10 mouse cellular contexts compared by ENCODE assay signal in the genomic region with DNA sequence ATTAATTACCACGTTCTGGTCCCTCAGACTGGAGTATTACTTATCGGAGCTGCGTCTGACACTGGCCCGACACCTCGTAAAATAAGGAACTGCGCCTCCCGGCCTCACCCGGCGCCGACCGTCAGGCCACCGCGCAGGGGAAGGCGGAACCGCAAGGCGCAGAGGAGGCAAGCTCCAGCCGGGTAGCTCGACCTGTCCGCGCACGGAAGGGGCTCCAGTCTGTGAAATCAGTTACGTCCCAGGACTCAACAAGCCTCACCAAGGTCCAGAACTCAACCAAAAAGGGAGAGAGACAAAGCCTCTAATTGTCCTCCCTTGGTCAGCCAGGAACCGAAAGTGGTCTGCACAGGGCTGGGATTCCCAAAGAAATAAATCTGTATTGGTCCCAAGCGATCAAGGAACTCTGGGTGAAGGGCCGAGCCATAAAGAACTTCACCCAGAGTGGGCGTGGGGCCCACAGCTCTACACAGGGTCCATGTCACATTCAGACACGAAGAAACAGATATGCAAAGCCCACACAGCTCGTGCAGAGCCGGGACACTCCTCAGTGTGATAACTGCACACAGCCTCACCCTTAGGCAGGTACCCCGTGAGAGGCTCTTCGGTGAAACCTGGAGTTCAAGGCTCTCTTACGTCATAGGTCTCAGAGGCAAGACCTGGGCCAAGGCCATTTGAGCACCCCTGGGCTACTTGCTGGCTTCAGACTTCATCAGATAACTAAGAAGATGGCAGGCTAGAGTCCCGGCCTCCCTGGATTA. TPM values are rescaled to one million over a fixed set of nuclear protein-coding genes. Genes with fewer than 3 reads are reported as not detected.
DNase-seq lines count a peak whose midpoint lies in the region; ATAC-seq and TF ChIP-seq lines count a peak whose summit lies in the region.
"Had no signal": no experiment of that assay in that cellular context is flagged by ENCODE, and none has a peak within 500 bp of the region (broad histone marks: within the 10 kb centered on the region; RNA-seq: fewer than 3 reads in every experiment).

No protein-coding gene starts in this region.

- H3K9me3 ChIP-seq in kidney, embryonic 16.5 days (ENCODE audit: low read length): no peaks in the 10 kb centered on the region
- H3K9me3 ChIP-seq in embryonic facial prominence, embryonic 12.5 days: no peaks in the 10 kb centered on the region
- no peaks in the 10 kb centered on the region for H3K9me3 ChIP-seq in hindbrain, postnatal 0 days (ENCODE audit: low read length)
- no peaks in the 10 kb centered on the region for H3K9me3 ChIP-seq in neural tube, embryonic 11.5 days (ENCODE audit: control insufficient read depth, low read length)

- peaks cover 22% of the 10 kb centered on the region for H3K4me1 ChIP-seq in kidney, embryonic 16.5 days (ENCODE audit: insufficient read depth, low read length)
- H3K4me1 ChIP-seq in embryonic facial prominence, embryonic 12.5 days: peaks cover 12% of the 10 kb centered on the region
- H3K4me1 ChIP-seq in hindbrain, postnatal 0 days (ENCODE audit: insufficient read depth, low read length): no peaks in the 10 kb centered on the region
- peaks cover 19% of the 10 kb centered on the region for H3K4me1 ChIP-seq in neural tube, embryonic 11.5 days (ENCODE audit: control insufficient read depth, insufficient read depth, low read length)

- under 1% methylated on average over 33 of the region's 33 CpGs for WGBS in kidney, embryonic 16.5 days
- WGBS in embryonic facial prominence, embryonic 12.5 days: under 1% methylated on average over 33 of the region's 33 CpGs
- 4% methylated on average over 33 of the region's 33 CpGs for WGBS in hindbrain, postnatal 0 days
- WGBS in neural tube, embryonic 11.5 days: 1% methylated on average over 33 of the region's 33 CpGs

- H3K4me3 ChIP-seq in kidney, embryonic 16.5 days (ENCODE audit: low read length): peak overlapping the region; percentile 21
- 0 out of 2 replicates have a peak overlapping the region, but pooled peaks have one; percentile 1 for H3K4me3 ChIP-seq in embryonic facial prominence, embryonic 12.5 days
- peak overlapping the region; percentile 1; the same call in 1 of the 2 replicates for H3K4me3 ChIP-seq in hindbrain, postnatal 0 days (ENCODE audit: low read length)
- H3K4me3 ChIP-seq in neural tube, embryonic 11.5 days (ENCODE audit: low read depth, low read length): no peak overlapping the region

- H3K36me3 ChIP-seq in kidney, embryonic 16.5 days (ENCODE audit: insufficient read depth, low read length): no peaks in the 10 kb centered on the region
- no peaks in the 10 kb centered on the region for H3K36me3 ChIP-seq in embryonic facial prominence, embryonic 12.5 days
- H3K36me3 ChIP-seq in hindbrain, postnatal 0 days (ENCODE audit: insufficient read depth, low read length): no peaks in the 10 kb centered on the region
- H3K36me3 ChIP-seq in neural tube, embryonic 11.5 days (ENCODE audit: control insufficient read depth, insufficient read depth, low read length): no peaks in the 10 kb centered on the region

- H3K27ac ChIP-seq in kidney, embryonic 16.5 days (ENCODE audit: low read length): no peak overlapping the region
- H3K27ac ChIP-seq in embryonic facial prominence, embryonic 12.5 days: no peak overlapping the region
- H3K27ac ChIP-seq in hindbrain, postnatal 0 days: peak overlapping the region; percentile 48; the same call in 1 of the 2 replicates
- no peak overlapping the region for H3K27ac ChIP-seq in neural tube, embryonic 11.5 days (ENCODE audit: low read depth, low read length)

- no peak for TF ChIP-seq CTCF in hindbrain, postnatal 0 days (IDR thresholded peaks at IDR 0.05; ENCODE audit: low read depth)

- H3K4me2 ChIP-seq in kidney, embryonic 16.5 days (replicated peaks; ENCODE audit: low read depth, low read length): peak overlapping the region; percentile 33
- H3K4me2 ChIP-seq in embryonic facial prominence, embryonic 12.5 days (replicated peaks): no peak overlapping the region
- peak overlapping the region; percentile 27 for H3K4me2 ChIP-seq in hindbrain, postnatal 0 days (ENCODE audit: low read depth, low read length)
- H3K4me2 ChIP-seq in neural tube, embryonic 11.5 days (ENCODE audit: low read depth): peak overlapping the region; percentile 1

- ATAC-seq in kidney, embryonic 16.5 days (ENCODE audit: low FRiP score, low TSS enrichment): no peak
- no peak for ATAC-seq in embryonic facial prominence, embryonic 12.5 days (ENCODE audit: insufficient number of reproducible peaks, insufficient read depth, low FRiP score, low TSS enrichment)
- ATAC-seq in hindbrain, postnatal 0 days: no peak
- no peak for ATAC-seq in neural tube, embryonic 11.5 days (ENCODE audit: insufficient read depth, low FRiP score, low TSS enrichment)
- no peak for ATAC-seq in frontal cortex, adult (ENCODE audit: low TSS enrichment)

- H3K9ac ChIP-seq in kidney, embryonic 16.5 days (replicated peaks; ENCODE audit: low read length): no peak overlapping the region
- H3K9ac ChIP-seq in embryonic facial prominence, embryonic 12.5 days: no peak overlapping the region
- H3K9ac ChIP-seq in hindbrain, postnatal 0 days (replicated peaks; ENCODE audit: low read length): 0 out of 2 replicates have a peak overlapping the region, but pooled peaks have one; percentile 3
- H3K9ac ChIP-seq in neural tube, embryonic 11.5 days (ENCODE audit: low read length): no peak overlapping the region

- H3K27me3 ChIP-seq in kidney, embryonic 16.5 days (ENCODE audit: insufficient read depth, low read length): peaks cover 99% of the 10 kb centered on the region
- H3K27me3 ChIP-seq in embryonic facial prominence, embryonic 12.5 days: peaks cover 91% of the 10 kb centered on the region
- peaks cover 73% of the 10 kb centered on the region for H3K27me3 ChIP-seq in hindbrain, postnatal 0 days (ENCODE audit: insufficient read depth, low read length)
- peaks cover 96% of the 10 kb centered on the region for H3K27me3 ChIP-seq in neural tube, embryonic 11.5 days (ENCODE audit: control insufficient read depth, insufficient read depth, low read length)

- DNase-seq in kidney, postnatal 25 days: no peak
- no peak for DNase-seq in hindbrain, postnatal 0 days (ENCODE audit: low spot score)
- no peak for DNase-seq in neural tube, embryonic 11.5 days (ENCODE audit: low spot score)
- DNase-seq in urinary bladder, postnatal 14 days (ENCODE audit: low spot score): no peak
- no peak for DNase-seq in cerebellum, adult 11-12 months

RNA-seq across cellular contexts. Expression of a gene that starts 6.1 kb away (rescaled TPM):
- polyA plus RNA-seq in kidney, embryonic 16.5 days (2015; fragmentation: Nextera tagmentation; extraction: Ambion mirVana): not detected in 2 replicates
- 0.64 and 1.2 TPM in 2 replicates for polyA plus RNA-seq in embryonic facial prominence, embryonic 12.5 days (2016; fragmentation: Nextera tagmentation; extraction: Ambion mirVana)
- total RNA-seq in hindbrain, postnatal 0 days (2014; rRNA removed): 27.0 and 32.2 TPM in 2 replicates
- 9.2 and 9.6 TPM in 2 replicates for polyA plus RNA-seq in hindbrain, postnatal 0 days (2015; fragmentation: Nextera tagmentation; extraction: Ambion mirVana)
- 7.7 TPM in 2 replicates for polyA plus RNA-seq in neural tube, embryonic 11.5 days (2014; fragmentation: Nextera tagmentation; extraction: Ambion mirVana)
- total RNA-seq: hematopoietic stem cell, adult 5-6 weeks had no signal
- polyA plus RNA-seq: testis, adult 2 months had no signal
